Mouse (Mus musculus): ENCODE data around the gene Gm813.

GRCm38 (mm10) chr16:58628968-58629367, 12.2 kb upstream of the Gm813 start:
- no peak for TF ChIP-seq MAX (IDR thresholded peaks at IDR 0.05; ENCODE audit: low read depth)
- no peak for TF ChIP-seq POLR2A (IDR thresholded peaks at IDR 0.05; ENCODE audit: insufficient read length, low read depth)
- TF ChIP-seq E2F4 (IDR thresholded peaks at IDR 0.05; ENCODE audit: insufficient read depth), result no peak
- TF ChIP-seq CEBPB (IDR thresholded peaks at IDR 0.05; ENCODE audit: insufficient read depth, poor library complexity, severe bottlenecking), result no peak
- TF ChIP-seq MYOD1 (IDR thresholded peaks at IDR 0.05; ENCODE audit: control insufficient read depth in 1 of 3, insufficient read length in 2 of 3, low read depth in 2 of 3), result no peak
- no peak for TF ChIP-seq POLR2AphosphoS2 (IDR thresholded peaks at IDR 0.05; ENCODE audit: insufficient read length, low read depth)
- no peak for TF ChIP-seq TCF12 (IDR thresholded peaks at IDR 0.05; ENCODE audit: insufficient read depth, poor library complexity, severe bottlenecking)
- no peak for TF ChIP-seq SRF (IDR thresholded peaks at IDR 0.05; ENCODE audit: control insufficient read depth, insufficient read length, low read depth)
- no peak for TF ChIP-seq USF1 (IDR thresholded peaks at IDR 0.05; ENCODE audit: low read depth)
